Mouse (Mus musculus) intestine, postnatal 0 days (tissue): Measurements from ENCODE around the gene Aar2. TPM values are rescaled to one million over a fixed set of nuclear protein-coding genes. Genes with fewer than 3 reads are reported as not detected.
"Not testable (repeated sequence)": the region's sequence is repeated elsewhere in the genome, so short reads cannot be mapped to it uniquely, and the experiment has no call there.

Experiments
- ATAC-seq: fragments of 200-750 bp; cut with Nextera tagmentation; 2 replicates; pipeline ENCODE4 v1.8.0; 2017; ENCODE audit warnings: mild to moderate bottlenecking, moderate TSS enrichment, moderate library complexity
- H3K27ac ChIP-seq: fragments of 300-500 bp; sonication (generic); 2 replicates; pipeline ENCODE4 v1.5.1; 2014; ENCODE audit warnings: mild to moderate bottlenecking, low read depth, low read length, moderate library complexity
- H3K27me3 ChIP-seq: fragments of 300-500 bp; sonication (generic); replicated peaks from 2 replicates; pipeline ENCODE4 v1.6.1; 2014; ENCODE audit warnings: low read length, mixed read lengths; ENCODE audit not compliant: control insufficient read depth, insufficient read depth
- H3K36me3 ChIP-seq: fragments of 300-500 bp; sonication (generic); 2 replicates; pipeline ENCODE4 v1.6.1; 2014; ENCODE audit warnings: mild to moderate bottlenecking, moderate library complexity; ENCODE audit not compliant: control insufficient read depth, insufficient read depth
- H3K4me1 ChIP-seq: fragments of 300-500 bp; sonication (generic); replicated peaks from 2 replicates; pipeline ENCODE4 v1.6.1; 2014; ENCODE audit warnings: antibody characterized with exemption, low read length, mixed read lengths; ENCODE audit not compliant: control insufficient read depth, insufficient read depth
- H3K4me2 ChIP-seq: fragments of 300-500 bp; sonication (generic); replicated peaks from 2 replicates; pipeline ENCODE4 v1.6.1; 2014; ENCODE audit warnings: low read depth, mild to moderate bottlenecking, moderate library complexity
- H3K4me3 ChIP-seq: fragments of 300-500 bp; sonication (generic); 2 replicates; pipeline ENCODE4 v1.5.1; 2014; ENCODE audit warnings: low read depth, low read length
- H3K9ac ChIP-seq: fragments of 300-500 bp; sonication (generic); 2 replicates; pipeline ENCODE4 v1.6.1; 2014; ENCODE audit warnings: mild to moderate bottlenecking, low read depth, low read length
- H3K9me3 ChIP-seq: fragments of 300-500 bp; sonication (generic); 2 replicates; pipeline ENCODE4 v1.6.1; 2016; ENCODE audit warnings: mixed run types; ENCODE audit not compliant: control insufficient read depth
- CTCF ChIP-seq: sonication (generic); IDR thresholded peaks from 2 replicates; pipeline ENCODE4 v1.5.1; 2016; ENCODE audit warnings: low read depth, mild to moderate bottlenecking, control low read depth, antibody characterized with exemption, moderate library complexity
- WGBS: fragments of 180-500 bp; shearing (Covaris S2); extraction: QIAGEN DNeasy Blood & Tissue Kit; methylation state at CpG from one replicate; pipeline ENCODE4 v1.1.7; 2014; 5-methylcytosine and 5-hydroxymethylcytosine counted together
- polyA plus RNA-seq: library from polyadenylated mRNA; unstranded; fragments of >200 nt; fragmentation: Nextera tagmentation; extraction: Ambion mirVana; gene quantifications from 2 replicates; pipeline ENCODE4 v1.2.1, GENCODE M21; 2015

Gene Aar2
- polyA plus RNA-seq, 1 experiment from 2014 or later: 25.4 TPM

DNA sequence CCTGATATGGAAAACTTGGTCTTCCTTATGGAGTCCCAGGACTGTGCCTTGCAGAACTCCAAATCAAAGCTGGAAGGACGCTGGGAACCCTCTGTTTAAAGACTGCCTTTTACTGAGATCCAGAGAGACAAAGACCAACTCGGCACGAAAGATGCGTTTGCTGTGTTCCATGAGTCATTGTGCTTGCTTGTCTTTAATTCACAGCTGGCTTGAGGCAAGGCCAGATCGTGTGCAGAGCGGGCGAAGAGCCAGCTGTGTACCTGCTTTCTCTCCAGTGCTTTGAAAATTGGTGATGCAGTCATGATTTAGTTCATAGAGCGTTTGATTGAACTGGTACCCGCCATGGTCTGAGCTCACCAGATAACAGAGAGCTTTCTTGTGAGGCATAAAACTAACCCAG, 32.3 kb upstream of the Aar2 start:
- ATAC-seq: no peak
- H3K36me3 ChIP-seq: peaks cover 18% of the 10 kb centered on the region; the same call in 1 of the 2 replicates
- no peak overlapping the region for H3K4me3 ChIP-seq
- no peak overlapping the region for H3K9ac ChIP-seq
- TF ChIP-seq CTCF: no peak
- WGBS: 85% methylated on average over 9 of the region's 9 CpGs
- no peaks in the 10 kb centered on the region for H3K9me3 ChIP-seq
- H3K4me2 ChIP-seq: no peak overlapping the region
- no peak overlapping the region for H3K27ac ChIP-seq
- H3K27me3 ChIP-seq: no peaks in the 10 kb centered on the region
- H3K4me1 ChIP-seq: no peaks in the 10 kb centered on the region

DNA sequence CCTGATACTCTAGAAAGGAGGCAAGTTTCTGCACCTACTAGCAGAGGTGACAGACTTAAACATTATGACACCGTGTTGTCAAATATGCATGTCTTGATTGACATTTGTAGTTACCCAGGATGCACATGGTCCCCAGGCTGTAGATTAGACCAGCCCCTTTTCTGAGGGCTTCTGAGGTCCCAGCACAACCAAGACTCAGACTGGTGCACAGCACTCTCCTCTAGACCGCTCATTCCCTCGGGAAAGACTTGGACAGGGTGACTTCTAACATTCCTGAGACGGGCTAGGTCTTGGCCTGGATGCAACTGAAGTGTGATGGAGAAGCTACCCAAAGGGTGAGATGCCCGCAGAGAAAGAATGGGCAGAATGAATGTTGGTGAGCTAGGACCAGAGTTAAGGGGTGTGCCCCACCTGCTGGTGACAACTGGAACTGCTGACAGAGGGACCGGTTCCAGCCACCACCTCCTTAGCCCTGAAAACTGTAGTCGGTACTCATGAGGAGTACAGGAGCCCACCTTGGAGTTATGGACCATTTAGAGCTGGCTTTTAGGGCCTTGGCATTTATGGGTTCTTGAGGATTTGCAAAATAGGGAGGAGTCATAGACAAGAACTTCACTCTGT, 31.7 kb upstream of the Aar2 start:
- Histone ChIP-seq H3K4me3 (no peak overlapping the region), H3K4me1 (no peaks in the 10 kb centered on the region), H3K9ac (no peak overlapping the region), H3K4me2 (no peak overlapping the region), H3K9me3 (no peaks in the 10 kb centered on the region), H3K27me3 (no peaks in the 10 kb centered on the region), H3K36me3 (peaks cover 17% of the 10 kb centered on the region; the same call in 1 of the 2 replicates), H3K27ac (no peak overlapping the region)
- ATAC-seq: 0 out of 2 replicates have a peak, but pooled peaks have one; percentile 32
- 25% methylated on average over 7 of the region's 7 CpGs for WGBS
- peak; percentile 90 for TF ChIP-seq CTCF

DNA sequence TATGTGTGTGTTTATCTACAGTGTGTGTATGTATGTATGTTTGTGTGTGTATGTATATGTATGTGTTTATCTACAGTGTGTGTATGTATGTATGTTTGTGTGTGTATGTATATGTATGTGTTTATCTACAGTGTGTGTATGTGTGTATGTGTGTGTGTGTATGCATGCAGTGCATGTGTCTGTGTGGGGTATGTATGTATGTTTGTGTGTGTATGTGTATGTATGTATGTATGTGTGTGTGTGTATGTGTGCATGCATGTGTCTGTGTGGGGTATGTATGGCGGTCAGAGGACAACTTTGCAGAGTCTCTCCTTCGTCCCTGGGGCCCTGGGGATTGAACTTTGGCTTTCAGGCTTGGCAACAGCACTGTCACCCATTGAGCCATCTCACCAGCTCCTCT, 30.7 kb upstream of the Aar2 start:
- 0 out of 2 replicates have a peak, but pooled peaks cover 11% of the 10 kb centered on the region for H3K36me3 ChIP-seq
- H3K27me3 ChIP-seq, H3K27ac ChIP-seq, H3K4me3 ChIP-seq, H3K9ac ChIP-seq, H3K4me2 ChIP-seq, H3K4me1 ChIP-seq, H3K9me3 ChIP-seq: not testable (repeated sequence)
- WGBS: 75% methylated on average over 2 of the region's 2 CpGs
- ATAC-seq: peak; percentile 67

DNA sequence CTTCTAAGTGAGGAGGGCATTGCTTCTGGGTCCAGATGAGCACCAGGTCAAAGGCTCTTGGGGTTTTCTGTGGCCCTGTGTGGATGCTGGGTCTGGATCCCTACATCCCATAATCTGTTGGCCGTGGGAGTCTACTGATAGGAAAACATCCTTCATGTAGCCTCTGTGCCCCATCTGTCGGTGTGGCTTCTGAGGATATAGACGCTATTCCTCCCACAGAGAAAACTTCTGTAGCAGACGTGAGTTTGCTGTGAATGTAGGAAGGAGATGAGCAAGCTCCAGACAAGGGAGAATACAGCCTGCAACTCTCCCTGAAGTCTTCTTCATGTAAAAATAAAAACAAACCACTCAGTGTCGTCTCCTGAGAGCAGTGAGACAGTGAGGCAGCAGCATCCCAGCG, 29.1 kb upstream of the Aar2 start:
- H3K4me2 ChIP-seq: no peak overlapping the region
- H3K9ac ChIP-seq: no peak overlapping the region
- no peaks in the 10 kb centered on the region for H3K9me3 ChIP-seq
- no peak for ATAC-seq
- WGBS: 83% methylated on average over 6 of the region's 6 CpGs
- no peak overlapping the region for H3K4me3 ChIP-seq
- peaks cover 16% of the 10 kb centered on the region; the same call in 1 of the 2 replicates for H3K36me3 ChIP-seq
- H3K27ac ChIP-seq: no peak overlapping the region
- H3K27me3 ChIP-seq: no peaks in the 10 kb centered on the region
- TF ChIP-seq CTCF: no peak
- H3K4me1 ChIP-seq: no peaks in the 10 kb centered on the region

DNA sequence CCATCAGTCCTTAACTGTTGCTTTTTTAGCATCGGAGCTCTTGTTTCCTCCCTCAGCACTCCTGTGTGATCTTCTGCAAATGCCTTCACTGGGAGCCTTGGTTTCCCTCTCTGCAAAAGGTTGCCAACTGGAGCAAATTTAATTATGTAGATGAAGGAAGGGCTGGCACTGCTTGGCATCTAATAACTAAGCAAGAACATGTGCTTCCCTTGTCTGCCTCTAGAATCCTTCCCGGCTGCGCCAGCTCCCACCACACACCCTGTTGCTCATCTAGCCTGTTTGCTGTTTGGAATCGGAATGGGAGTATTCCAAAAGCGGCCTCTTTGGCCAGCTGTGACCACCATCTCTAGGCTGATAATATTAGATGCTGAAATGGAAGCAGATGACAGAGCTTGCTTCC, 27.8 kb upstream of the Aar2 start:
- H3K9ac ChIP-seq: no peak overlapping the region
- no peak for ATAC-seq
- no peak overlapping the region for H3K4me3 ChIP-seq
- no peaks in the 10 kb centered on the region for H3K4me1 ChIP-seq
- no peak overlapping the region for H3K27ac ChIP-seq
- H3K4me2 ChIP-seq: no peak overlapping the region
- H3K27me3 ChIP-seq: no peaks in the 10 kb centered on the region
- H3K9me3 ChIP-seq: no peaks in the 10 kb centered on the region
- no peak for TF ChIP-seq CTCF
- peaks cover 7% of the 10 kb centered on the region; the same call in 1 of the 2 replicates for H3K36me3 ChIP-seq
- 92% methylated on average over 5 of the region's 5 CpGs for WGBS

DNA sequence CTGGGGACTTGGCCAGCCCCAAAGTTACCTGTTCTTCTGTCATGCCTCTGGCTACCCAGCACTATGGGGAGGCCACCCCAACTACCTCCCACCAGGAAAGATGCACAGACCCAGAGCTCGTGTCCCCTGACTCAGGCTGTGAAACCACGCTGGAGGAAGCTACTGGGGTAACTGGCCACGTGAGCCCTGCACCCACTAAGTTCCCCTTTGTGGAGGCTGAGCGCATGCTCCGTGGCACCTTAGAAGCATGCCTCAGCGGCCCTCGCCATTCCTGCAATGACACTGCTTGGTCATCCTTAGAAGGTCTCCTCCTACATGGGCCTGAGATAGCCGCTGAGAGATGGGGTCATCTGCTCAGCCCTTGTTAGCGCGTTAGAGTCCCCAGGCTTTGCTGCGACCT, 24.4 kb upstream of the Aar2 start:
- Histone ChIP-seq H3K4me3 (no peak overlapping the region), H3K36me3 (peaks cover 6% of the 10 kb centered on the region; the same call in 1 of the 2 replicates), H3K4me1 (no peaks in the 10 kb centered on the region), H3K9ac (no peak overlapping the region), H3K27ac (no peak overlapping the region), H3K27me3 (no peaks in the 10 kb centered on the region), H3K9me3 (no peaks in the 10 kb centered on the region), H3K4me2 (no peak overlapping the region)
- no peak for TF ChIP-seq CTCF
- no peak for ATAC-seq
- 85% methylated on average over 11 of the region's 11 CpGs for WGBS
